Mouse (Mus musculus) frontal cortex, postnatal 25 days (tissue): ENCODE data around the gene Prss50.

Experiments used
- DNase-seq, 2 experiments: peaks; one replicate each; pipeline ENCODE4 v3.0.0; 2022; ENCODE audit warnings: low spot score in 2 of 2

The Prss50 gene

DNA sequence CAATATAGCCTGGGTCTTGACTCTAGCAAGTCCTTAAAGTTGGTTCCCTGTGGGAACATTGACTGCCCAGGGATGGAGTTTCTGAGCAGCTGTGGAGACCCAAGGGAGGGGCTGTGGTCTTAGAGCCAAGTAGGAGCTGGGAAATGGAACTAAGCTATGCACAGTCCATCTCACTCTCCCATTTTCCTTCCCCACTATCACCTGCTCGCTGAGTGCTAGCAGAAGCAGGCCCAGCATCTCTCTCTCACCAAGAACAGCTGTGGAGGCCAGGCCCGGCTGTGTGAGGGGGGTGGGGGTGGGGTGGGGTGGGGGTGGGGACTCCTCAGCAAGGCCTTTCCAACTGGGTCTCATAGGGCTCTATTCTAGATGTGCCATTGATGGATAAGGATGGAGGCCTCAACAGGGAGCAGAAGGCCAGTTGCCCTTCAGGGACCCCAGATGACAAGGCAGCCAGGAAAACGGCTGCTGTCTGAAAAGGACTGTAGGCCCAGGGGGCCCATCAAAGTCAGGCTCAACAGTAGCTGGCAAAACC lies 17.0 kb downstream of the Prss50 start:
- no peak for DNase-seq

GRCm38 (mm10) chr9:110875288-110875695 lies 17.5 kb downstream of the Prss50 start:
- no peak for DNase-seq

- DNase-seq: no peak
Measured at GRCm38 (mm10) chr9:110877353-110877752, 19.6 kb downstream of the Prss50 start.

DNA sequence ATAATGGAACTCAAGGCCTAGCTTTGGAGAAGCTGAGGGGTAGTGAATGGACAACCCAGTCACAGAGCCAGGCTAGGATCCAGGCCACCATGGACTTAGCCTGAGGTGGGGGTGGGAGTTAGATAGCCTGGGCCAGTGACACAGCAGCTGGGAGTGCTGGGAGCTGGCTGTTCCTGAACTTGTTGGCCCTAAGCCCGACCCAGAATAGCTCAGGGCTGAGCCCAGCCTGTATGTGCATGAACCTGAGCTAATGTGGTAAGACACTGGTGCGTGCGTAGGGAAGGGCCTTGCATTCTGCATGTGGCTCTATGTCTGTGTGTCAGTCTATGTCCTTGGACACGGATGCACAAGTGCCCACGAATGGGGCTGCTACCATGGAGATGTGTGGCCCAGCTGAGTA lies 20.1 kb downstream of the Prss50 start:
- no peak for DNase-seq

DNA sequence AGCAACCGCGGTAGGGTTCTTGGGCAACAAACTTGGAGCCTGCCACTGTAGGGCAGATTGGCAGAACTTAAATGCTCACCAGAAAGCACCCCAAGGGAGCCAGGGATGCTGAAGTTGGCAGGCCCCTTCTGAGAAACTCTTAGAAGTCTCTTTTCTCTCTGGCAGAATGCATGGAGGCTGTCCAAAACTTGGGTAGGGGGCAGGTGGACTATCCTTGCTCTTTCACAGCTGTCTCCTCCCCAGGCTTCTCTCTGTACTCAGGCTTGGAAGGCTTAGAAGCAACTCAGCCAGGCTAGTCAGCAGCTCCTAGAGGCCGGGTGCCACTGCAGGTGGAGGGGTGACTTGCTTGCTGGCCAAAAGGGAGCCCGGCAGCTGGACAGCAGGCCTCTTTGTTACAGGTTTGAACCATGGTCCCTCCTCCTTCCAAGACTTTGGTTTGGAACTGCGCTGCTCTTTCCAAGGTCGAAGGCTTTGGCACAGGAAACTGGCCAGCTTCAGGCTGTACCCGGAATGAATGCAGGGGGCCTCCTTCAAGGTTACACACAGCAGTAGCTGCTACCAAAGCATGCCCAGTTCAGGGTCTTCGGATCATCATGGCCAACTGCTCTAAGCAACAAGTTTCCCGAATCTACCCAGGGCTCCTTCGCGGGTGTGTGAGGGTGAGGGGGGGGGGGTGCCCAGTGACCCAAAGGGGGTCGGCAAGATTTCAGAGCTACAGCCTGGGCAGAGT lies 21.6 kb downstream of the Prss50 start, which contains the start of gene Als2cl:
TSS of gene Als2cl (plus strand) at position 680 of the 730 bp plus-strand sequence.
- DNase-seq: peak in 1 of 2 experiments; percentile 18

GRCm38 (mm10) chr9:110879998-110880561 lies 22.3 kb downstream of the Prss50 start, which contains the start of gene Tmie:
Gene Tmie, minus strand, starts transcription at chr9:110880113.
- DNase-seq: no peak

GRCm38 (mm10) chr9:110880772-110881171 lies 23.0 kb downstream of the Prss50 start:
- no peak for DNase-seq

- DNase-seq: no peak
Measured at GRCm38 (mm10) chr9:110881953-110882352, 24.2 kb downstream of the Prss50 start.

GRCm38 (mm10) chr9:110887388-110888303 lies 29.9 kb downstream of the Prss50 start:
- no peak for DNase-seq

DNA sequence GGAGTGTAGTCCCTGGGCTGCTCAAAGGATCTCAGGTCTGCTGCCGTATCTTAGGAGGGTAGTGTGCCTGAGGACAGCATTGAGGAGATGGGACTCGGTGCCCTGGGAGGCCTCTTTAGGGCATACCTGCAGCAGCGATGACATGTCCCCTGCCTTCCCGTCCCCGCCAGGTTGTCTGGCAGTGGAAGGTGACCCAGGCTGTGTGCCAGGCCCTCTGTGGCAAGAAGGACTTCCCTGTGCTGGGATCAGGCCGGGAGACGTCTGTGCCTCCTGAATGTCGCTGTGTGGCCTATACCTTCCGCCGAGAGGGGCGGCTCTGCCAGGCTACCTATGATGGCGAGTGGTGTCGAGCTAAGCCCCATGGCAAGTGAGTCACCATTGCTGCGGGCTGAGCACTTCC lies 31.2 kb downstream of the Prss50 start:
- DNase-seq: no peak

- DNase-seq: no peak
Measured at GRCm38 (mm10) chr9:110890026-110890783, 32.4 kb downstream of the Prss50 start.

- DNase-seq: no peak
Measured at GRCm38 (mm10) chr9:110891077-110891828, 33.5 kb downstream of the Prss50 start.

DNA sequence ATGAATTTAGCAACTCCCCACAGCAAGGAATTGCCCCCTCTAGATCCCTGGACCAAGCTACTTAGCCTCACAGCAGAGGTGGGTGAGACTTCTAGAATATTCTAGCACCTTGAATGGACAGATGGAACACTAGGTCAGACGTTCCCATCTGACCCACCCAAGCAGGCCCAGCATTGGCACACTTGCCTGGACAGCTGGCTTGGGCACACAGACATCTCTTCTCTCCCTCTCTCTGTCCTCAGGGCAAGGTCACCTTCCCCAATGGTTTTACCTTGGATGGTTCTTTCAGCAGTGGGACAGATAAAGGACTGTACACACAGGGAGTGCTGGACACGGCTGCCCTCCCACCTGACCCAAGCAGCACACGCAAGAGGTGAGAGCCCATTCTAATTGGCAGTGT lies 34.8 kb downstream of the Prss50 start:
- no peak for DNase-seq

DNA sequence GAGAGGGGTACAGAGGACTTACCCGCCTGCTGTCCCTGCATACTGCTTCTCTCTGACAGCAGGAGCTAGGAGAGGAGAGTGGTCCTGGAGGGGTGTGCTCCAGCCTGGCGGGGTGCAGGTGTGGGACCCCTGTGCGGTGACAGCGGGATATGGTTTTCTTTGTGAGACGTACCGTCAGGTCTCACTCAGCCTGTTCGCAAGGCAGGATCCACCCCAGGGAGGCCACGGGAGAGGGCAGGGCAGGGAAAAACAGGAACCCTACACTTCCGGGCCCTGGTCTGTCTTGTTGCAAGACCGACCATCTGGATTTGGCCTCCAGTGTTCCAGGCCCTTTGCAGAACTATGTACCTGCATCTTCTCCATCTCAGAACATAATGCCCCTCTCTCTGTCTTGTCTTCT lies 35.7 kb downstream of the Prss50 start:
- DNase-seq: no peak

GRCm38 (mm10) chr9:110895507-110895906 lies 37.7 kb downstream of the Prss50 start:
- DNase-seq: no peak

GRCm38 (mm10) chr9:110895994-110896393 lies 38.2 kb downstream of the Prss50 start:
- DNase-seq: no peak

DNA sequence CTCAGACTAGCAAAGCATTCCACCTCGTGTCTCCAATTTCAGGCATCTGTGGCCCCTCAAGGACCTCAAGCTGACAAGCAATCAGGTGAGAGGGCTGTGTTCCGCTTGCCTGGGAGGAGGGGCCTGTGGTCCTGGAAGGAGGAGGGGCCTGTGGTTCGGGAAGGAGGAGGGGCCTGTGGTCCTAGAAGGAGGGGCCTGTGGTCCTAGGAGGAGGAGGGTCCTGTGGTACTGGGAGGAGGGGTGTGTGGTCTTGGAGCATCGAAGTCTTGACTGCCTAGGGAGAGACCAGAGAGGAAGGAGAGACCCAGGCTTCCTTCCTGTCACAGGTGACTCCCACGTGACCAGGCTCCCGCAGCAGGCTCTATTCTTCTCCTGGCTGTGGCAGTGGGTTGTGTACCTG lies 38.8 kb downstream of the Prss50 start:
- DNase-seq: no peak

- no peak for DNase-seq
Measured at GRCm38 (mm10) chr9:110899451-110900008, 41.8 kb downstream of the Prss50 start.

GRCm38 (mm10) chr9:110901204-110901603 lies 43.4 kb downstream of the Prss50 start:
- DNase-seq: no peak

- no peak for DNase-seq
Measured at GRCm38 (mm10) chr9:110902271-110902670, 44.5 kb downstream of the Prss50 start.
